Mouse (Mus musculus): ENCODE data around the gene Pde2a. TPM values are rescaled to one million over a fixed set of nuclear protein-coding genes. Genes with fewer than 3 reads are reported as not detected.

The Pde2a gene
- total RNA-seq, 1 experiment from 2014 or later: 1.7 TPM

DNA sequence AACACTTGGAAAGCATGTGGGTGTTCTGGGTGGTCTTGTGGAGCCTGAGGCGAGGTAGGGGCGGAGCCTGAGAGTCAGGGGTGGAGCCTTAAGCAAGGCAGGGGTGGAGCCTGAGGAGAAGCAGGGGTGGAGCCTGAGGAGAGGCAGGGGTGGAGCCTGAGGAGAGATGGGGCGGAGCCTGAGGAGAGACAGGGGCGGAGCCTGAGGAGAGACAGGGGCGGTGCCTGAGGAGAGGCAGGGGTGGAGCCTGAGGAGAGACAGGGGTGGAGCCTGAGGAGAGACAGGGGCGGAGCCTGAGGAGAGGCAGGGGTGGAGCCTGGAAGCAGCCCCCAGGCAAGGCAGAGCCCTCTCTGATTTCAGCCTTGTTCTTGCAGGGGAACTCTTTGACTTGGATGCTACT, 79.7 kb downstream of the Pde2a start:
- ATAC-seq (replicated peaks; ENCODE audit: low read depth, poor library complexity, severe bottlenecking): no peak

DNA sequence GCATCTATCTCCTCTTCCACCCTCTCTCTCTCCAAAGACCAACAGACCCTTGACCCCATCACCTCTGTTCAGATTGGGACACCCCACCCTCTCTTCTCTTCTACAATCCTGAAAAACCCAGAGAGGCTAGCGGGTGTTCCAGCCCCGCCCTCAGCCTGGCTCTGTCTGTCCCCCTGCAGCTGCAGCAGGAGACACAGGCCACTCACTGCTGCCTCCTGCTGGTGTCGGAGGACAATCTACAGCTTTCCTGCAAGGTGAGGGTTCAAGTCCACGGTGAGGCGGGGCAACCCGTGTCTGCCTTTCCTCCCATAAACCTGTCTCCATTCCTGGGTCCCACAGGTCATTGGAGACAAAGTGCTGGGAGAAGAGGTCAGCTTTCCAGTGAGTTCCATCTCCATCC, 80.2 kb downstream of the Pde2a start:
- no peak for ATAC-seq (replicated peaks; ENCODE audit: low read depth, poor library complexity, severe bottlenecking)

DNA sequence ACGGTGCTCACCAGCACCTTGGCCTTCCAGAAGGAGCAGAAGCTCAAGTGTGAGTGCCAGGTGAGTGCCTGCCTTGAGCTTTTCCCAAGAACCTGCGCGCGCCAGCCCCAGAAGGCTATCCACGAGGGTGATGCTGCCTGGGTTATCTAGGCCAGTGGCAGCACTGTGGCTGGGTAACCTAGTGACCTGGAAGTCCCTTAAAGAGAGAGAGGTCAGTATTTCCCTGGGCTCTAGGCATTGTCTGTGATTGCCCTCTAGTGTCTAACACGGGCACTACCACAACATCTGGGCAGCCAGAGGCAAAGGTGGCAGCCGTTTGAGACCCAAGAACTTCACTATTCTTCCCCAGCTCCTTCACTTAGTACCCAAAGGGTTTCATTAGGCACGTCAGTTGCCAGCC, 81.9 kb downstream of the Pde2a start:
- ATAC-seq (replicated peaks; ENCODE audit: low read depth, poor library complexity, severe bottlenecking): peak; percentile 70

DNA sequence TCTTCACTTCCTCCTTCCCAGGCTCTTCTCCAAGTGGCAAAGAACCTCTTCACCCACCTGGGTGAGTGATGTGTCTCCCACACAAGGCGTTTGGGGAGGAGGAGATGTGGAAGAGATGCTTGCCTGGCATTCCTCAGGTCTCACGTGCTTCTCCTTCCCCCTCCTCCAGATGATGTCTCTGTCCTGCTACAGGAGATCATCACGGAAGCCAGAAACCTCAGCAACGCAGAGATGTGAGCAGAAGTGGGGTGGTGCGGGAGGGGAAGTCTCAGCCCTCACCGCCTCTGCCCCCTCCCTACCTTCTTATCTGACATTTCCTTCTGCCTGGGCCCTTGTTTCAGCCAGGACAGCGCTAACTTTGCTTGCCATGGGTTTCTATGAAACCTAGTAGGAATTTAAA, 82.3 kb downstream of the Pde2a start:
- ATAC-seq (replicated peaks; ENCODE audit: low read depth, poor library complexity, severe bottlenecking): peak; percentile 74

DNA sequence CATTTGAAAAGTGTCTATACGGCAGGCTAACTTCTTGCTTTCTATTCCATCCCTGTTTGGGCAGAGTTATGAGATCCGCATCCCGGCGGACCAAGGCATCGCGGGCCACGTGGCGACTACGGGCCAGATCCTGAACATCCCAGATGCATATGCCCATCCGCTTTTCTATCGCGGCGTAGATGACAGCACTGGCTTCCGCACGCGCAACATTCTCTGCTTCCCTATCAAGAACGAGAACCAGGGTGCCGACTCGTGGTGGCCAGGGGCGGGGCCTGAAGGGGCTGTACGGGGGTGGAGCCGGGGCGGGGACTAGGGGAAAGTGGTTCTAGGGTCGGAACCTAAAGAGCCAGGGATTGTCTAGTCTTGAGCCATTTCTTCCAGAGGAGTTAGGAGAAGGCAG, 83.0 kb downstream of the Pde2a start:
- ATAC-seq (replicated peaks; ENCODE audit: low read depth, poor library complexity, severe bottlenecking): peak; percentile 75

DNA sequence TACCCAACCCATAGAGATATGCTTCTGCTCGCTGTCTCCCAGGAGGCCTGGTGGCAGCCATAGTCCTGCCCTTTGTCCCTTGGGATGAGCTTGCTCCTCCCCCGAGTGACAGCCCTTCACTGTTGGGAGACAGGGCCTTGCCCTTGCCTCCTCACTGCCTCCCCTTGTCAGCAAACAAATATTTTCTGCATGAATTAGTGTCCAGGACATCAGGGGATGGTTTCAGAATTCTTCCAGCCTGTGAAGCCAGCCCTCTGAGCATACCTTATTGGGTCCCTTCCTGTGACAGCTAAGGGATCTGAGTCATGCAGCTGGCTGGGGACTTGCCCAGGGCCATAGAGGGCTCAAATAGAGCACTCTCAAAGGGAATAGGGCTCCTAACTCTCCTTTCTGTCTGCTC, 87.7 kb downstream of the Pde2a start:
- ATAC-seq (replicated peaks; ENCODE audit: low read depth, poor library complexity, severe bottlenecking): no peak

DNA sequence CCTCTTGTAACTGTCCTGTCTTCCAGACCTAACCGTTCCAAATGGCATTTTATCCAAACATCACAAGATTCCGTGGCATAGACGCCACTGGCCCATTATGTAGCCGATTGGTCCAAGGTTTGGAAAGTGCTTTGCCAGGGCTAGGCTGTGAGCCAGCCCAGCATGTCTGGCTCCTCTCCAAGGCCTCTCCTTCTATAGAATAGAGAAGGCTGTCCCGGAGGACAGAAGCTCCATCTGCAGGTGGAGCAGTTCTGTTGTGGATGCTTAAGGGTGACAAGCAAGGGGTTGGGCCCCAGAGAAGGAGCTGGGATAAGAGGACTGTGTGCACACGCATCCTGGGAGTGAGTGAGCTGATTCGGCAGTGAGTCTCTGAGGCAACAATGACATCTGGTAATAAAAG, 92.2 kb downstream of the Pde2a start:
- no peak for ATAC-seq (replicated peaks; ENCODE audit: low read depth, poor library complexity, severe bottlenecking)

DNA sequence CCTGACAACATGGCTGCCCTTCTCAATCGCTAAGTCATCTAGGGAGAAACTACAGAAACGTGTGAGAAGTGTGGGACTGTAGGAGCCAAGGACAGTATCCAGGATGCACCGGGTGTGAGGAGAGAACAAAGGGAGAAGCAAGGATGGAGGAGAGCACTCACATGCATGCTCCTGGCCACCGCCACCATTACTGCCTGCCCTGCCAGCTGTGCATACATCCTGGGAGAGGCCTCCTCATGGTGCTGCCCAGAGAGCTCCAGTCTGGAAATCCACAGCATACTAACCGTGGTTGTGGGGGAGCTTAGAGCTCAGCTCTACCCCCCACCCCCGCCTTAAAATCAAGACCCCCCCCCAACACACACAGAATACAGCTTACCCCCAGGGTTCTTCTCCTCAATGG, 93.3 kb downstream of the Pde2a start:
- ATAC-seq (replicated peaks; ENCODE audit: low read depth, poor library complexity, severe bottlenecking): no peak

DNA sequence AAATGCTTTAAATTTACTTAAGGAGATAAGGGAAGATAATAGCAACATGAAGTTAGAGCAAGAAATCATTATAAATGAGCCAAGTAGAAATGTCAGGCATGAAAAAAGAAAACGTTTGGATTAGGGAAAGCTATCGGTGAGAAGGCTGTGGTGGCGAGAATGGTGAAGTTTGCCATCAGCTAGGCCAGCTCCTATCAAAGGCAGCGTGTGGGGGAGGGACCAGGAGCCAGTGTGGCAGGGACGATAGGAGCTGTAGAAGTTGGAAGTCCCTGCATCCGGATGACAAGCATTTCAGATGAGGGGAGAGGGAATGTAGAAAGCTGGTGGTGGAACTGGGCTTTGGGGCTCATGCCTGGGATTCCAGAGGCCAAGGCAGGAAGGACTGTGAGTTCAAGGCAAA, 93.8 kb downstream of the Pde2a start:
- ATAC-seq (replicated peaks; ENCODE audit: low read depth, poor library complexity, severe bottlenecking): no peak

DNA sequence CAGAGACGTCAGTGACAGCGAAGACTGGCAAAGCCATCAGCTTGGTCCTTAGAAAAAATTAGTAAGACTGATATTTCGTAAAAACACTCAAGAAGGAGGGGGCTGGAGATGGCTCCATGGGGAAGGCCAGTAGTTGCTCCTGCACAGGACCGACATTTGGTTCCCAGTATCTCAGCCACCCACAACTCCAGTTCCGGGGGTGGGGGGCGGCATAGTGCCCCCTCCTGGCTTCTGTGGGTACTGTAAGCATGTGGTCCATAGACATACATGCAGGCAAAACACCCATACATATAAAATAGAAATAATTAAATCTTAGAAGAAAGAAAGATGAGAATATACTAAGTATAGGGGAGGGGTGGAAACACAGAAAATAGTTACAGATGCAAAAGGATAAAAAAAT, 95.0 kb downstream of the Pde2a start:
- no peak for ATAC-seq (replicated peaks; ENCODE audit: low read depth, poor library complexity, severe bottlenecking)

DNA sequence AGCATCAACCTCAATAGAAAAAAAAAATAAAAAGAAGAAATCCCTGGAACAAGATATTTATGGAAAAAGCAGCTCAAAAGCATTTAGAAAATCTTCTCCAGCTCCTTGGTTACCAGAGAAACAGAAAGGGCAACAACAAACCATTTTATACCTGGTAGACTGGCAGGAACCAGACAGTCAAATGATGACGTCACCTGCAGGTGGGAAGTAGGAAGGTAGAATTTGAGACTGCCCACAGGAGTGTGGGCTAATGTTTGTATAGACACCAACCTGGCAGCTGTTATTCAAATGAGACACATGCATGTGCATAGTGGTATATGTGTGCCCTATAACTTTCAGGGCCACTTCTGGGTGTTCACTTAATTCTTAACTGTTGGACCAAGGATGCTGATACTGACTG, 100.2 kb downstream of the Pde2a start:
- ATAC-seq (replicated peaks; ENCODE audit: low read depth, poor library complexity, severe bottlenecking): no peak

DNA sequence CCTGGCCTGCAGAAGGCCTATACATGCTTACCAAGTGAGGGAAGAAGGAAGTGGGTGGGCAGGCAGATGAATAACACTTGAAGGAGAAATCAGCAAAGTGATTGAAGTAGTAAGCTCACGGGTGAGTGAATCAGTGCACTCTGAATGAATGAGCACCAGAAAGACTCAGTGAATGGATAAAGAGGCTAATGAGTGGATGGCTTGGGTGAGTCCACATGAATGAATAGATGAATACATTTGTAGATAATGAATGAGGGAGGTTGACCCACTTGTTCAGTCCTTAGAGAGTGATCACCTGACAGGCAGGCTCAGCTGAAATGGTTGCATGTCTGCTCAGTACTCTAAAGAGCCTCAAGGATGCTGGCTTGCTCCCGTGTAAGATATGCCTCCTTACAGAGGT, 101.7 kb downstream of the Pde2a start:
- no peak for ATAC-seq (replicated peaks; ENCODE audit: low read depth, poor library complexity, severe bottlenecking)

DNA sequence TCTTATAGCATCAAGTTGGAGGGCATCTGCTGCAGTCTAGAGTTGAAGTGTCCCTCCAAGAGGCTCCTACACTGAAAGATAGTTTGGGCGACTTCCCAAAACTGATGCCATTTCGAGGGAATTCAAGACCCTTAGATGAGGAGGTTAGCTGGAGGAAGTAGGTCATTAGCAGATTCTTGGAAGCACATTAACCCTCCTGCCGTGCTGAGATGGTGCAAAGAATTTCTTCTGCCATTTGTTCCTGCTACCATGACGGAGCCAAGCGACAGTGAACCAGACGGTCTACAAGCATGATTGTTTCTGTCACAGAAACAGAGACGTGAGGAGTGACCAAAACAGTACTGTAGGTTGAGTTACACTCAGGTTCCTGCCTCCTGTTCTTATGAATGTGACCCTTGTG, 105.0 kb downstream of the Pde2a start:
- ATAC-seq (replicated peaks; ENCODE audit: low read depth, poor library complexity, severe bottlenecking): no peak

DNA sequence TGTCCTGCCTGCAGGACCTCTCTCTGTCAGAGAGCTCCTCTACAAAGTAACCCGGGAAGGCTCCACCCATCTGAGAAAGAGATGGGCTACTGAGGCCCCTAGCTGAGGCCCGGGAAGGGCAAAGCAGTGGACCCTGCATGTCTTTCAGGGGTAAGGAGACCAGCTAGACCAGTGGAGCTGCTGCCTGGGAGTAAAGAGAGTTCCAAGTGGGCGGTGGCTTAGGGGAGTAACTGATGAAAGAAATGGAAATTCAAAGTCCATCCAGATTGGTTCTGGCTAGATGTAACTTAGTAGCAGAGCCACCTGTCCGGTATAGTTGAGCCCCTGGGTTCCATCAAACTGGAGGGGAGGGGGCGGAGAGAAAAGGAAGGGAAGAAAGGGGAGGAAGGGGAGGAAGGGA, 112.9 kb downstream of the Pde2a start:
- ATAC-seq (replicated peaks; ENCODE audit: low read depth, poor library complexity, severe bottlenecking): no peak

DNA sequence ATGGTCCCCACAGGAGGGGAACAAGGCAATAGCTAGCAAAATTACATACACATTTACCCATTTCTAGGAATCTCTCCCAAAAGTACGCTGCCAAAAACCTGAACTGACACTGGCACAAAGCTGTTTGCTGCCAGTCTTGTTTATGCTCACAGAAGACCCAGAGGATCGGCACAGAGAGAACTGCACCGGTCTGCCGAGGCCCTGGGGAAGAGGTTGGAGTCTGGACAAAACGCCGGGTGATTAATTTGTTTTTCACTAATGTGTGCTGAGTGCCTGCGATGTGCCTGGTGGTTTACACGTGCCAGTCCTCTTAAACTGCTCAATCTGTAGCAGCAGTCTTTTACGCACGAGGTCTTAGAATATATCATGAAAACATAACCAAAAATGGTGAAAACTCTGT, 113.6 kb downstream of the Pde2a start:
- no peak for ATAC-seq (replicated peaks; ENCODE audit: low read depth, poor library complexity, severe bottlenecking)

DNA sequence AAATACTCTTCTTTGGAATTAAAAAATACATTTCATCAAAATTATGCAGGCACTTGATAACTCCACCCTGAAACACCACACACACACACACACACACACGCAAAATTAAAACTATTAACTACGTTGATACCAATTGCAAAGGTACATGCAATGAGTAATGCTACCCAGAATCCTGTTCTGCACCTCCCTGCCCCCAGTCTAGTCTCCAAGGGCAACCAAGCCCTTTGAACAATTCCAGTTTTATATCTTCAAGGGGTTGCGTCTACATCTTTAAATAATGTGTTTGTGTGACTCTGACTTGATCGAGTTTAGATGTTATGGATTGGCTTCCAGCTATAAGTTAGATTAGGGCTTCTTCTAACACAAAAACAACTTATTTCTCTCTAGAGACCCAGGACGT, 114.0 kb downstream of the Pde2a start:
- ATAC-seq (replicated peaks; ENCODE audit: low read depth, poor library complexity, severe bottlenecking): no peak

DNA sequence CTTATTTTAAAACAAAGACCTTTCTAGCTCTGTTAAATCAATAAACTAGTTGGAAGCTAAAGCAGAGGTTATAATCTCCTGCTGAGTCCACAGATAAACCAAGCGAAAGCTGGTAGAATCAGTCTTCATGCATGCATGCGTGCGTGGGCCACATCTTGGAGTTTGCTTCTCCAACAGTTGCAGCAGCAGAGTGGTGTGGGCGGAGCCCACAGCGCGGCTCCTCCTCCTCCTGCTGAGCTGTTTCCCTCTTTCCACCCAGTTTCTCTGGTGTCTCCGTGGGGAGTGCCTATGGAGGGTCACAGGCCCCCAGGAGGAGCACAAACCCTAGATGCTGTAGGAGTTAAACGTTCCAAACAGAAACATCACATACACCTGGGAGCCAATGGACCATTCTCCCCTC, 116.0 kb downstream of the Pde2a start:
- ATAC-seq (replicated peaks; ENCODE audit: low read depth, poor library complexity, severe bottlenecking): peak; percentile 53

DNA sequence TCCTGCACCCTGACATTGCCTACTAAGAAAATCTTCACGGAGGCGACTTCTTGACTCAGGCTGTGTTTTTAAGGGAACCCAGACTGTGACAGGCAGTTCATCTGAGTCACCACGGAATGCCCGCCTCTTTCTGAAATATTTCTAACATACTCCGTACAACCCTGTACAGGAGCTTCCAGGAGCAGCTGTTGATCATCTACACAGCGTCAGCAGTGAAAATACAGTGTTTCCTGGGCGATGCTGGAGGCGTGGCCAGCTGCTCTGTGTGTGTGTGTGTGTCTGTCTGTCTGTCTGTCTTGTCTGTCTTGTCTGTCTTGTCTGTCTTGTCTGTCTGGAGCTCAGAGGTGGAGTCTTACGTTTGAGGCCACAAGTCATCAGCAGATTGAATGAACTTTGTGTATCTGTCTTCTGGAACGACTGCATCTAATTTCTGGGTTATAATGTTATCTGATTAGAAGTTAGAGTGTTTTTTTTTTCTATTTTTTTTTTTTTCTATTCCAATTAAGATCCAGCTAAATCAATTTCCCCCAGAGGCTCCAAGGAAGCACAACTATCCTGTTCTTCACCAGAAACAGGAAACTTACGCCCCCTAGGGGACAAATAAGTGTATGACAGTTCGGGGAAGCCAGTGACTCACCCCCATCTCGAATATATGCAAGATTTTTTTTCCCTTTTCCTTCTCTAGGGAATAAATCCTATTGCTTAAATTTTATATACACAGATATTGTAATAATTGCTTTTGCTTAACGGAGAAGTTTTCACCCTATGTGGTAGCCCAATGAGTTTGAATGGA, 116.8 kb downstream of the Pde2a start:
- ATAC-seq (replicated peaks; ENCODE audit: low read depth, poor library complexity, severe bottlenecking): peak; percentile 31

DNA sequence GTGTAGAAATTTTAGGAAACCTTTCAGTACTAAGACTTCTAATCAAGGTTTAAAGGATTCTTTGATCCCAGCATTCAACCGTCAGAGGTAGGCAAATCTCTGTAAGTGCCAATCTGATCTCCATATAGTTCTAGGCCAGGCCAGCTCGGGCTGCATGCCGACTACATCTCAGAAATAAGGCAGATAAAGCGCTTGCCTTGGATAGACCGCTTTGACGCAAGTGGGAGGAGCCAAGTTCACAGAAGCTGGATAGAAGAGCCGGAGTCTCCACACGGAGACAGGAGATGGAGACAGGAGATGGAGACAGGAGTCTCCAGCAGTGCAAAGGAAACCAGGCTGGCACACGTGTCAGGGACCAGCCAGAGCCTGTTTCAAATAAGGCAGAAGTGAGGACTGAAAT, 118.3 kb downstream of the Pde2a start:
- ATAC-seq (replicated peaks; ENCODE audit: low read depth, poor library complexity, severe bottlenecking): no peak

DNA sequence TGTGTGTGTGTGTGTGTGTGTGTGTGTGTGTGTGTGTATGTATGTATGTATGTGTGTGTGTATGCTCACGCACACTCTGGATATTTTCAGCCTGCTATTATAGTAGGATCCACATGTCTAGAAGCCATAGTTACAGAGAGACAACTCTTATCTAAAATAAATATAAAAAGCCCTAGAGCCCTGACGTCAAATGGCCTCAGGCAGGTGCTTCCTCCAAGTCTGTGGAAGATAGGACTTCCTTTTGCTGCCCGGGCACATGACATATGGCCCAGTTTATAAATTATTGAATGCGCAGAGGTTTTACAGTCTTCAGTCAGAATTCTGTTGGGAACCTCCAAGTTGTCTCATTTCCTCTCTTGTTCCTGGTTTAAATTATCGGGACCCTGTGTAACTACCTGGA, 119.2 kb downstream of the Pde2a start:
- peak; percentile 72 for ATAC-seq (replicated peaks; ENCODE audit: low read depth, poor library complexity, severe bottlenecking)

DNA sequence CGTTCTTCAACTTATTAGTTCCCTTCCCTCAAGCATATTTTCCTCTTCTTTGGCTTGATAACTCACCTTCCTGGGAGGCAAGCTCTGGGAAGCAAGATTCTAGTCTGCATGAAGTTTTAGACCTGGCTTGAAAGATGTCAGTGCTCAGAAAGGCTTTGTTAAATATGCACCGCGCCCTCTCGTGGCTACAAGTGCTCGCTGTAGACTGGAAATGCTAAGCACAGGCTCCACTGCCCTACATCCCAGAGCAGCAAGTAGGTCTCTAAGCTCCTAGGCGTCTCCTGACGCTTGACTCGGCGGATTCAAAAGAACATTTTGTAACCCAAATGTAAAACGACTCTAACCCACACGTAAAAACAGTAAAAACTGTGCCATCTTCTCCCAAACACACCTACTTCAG, 119.6 kb downstream of the Pde2a start:
- ATAC-seq (replicated peaks; ENCODE audit: low read depth, poor library complexity, severe bottlenecking): peak; percentile 70

DNA sequence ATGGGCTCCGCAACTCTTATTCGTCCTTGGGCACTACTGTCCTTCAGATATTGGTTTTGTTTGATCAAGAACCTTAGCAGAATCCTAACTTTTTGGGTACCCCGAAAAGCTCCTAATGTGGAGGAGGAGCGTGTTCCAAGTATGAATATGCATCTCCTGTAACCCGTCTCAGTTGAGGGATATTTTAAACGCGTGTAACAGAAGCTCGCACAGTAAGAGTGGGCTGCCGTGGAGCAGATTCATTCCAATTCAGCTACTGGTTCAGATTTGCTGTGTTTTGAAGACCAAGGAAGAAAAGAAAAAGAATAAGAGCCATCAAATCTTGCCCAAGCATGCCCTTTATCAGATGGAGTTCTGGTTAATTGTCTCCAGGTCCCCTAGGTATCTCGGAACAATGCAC, 120.2 kb downstream of the Pde2a start:
- no peak for ATAC-seq (replicated peaks; ENCODE audit: low read depth, poor library complexity, severe bottlenecking)
